Mouse (Mus musculus) liver, embryonic 14.5 days (tissue): Measurements from ENCODE around the gene Cog6.

Experiments
- CTCF ChIP-seq: IDR thresholded peaks from 2 replicates; pipeline ENCODE4 v1.5.1; 2016; ENCODE audit warnings: antibody characterized with exemption, low read depth, control low read depth
- EP300 ChIP-seq: IDR thresholded peaks from 2 replicates; pipeline ENCODE4 v1.6.1; 2016; ENCODE audit warnings: antibody characterized with exemption, low read depth

DNA sequence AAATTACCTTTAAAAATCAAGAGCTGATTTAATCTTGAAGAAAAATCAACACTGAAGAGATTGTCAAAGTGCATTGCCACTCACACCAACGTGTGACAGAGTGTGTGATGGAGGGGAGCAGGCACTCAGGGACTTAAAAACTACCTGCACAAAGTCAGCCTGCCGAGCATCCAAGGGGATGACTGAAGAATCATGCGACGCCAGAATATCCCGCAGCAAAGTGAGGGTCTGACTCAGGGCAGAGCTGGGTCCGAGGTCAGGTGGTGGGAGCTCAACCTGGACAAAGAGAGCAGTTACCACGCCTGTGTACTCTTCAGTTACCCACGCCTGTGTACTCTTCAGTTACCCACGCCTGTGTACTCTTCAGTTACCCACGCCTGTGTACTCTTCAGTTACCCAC, 23.7 kb downstream of the Cog6 start:
- TF ChIP-seq CTCF: no peak
- no peak for TF ChIP-seq EP300
